22 mouse cellular contexts compared by ENCODE assay signal in genomic region chr15:36973290-36973689, GRCm38 (mm10). TPM values are rescaled to one million over a fixed set of nuclear protein-coding genes. Genes with fewer than 3 reads are reported as not detected.
DNase-seq lines count a peak whose midpoint lies in the region; ATAC-seq and TF ChIP-seq lines count a peak whose summit lies in the region.
"Had no signal": no experiment of that assay in that cellular context is flagged by ENCODE, and none has a peak within 500 bp of the region (broad histone marks: within the 10 kb centered on the region; RNA-seq: fewer than 3 reads in every experiment).

No protein-coding gene starts in this region.

- no peak overlapping the region for H3K4me3 ChIP-seq in heart, embryonic 12.5 days
- H3K4me3 ChIP-seq in intestine, embryonic 16.5 days (ENCODE audit: low read length): no peak overlapping the region
- H3K4me3 ChIP-seq in intestine, embryonic 15.5 days (replicated peaks): no peak overlapping the region
- H3K4me3 ChIP-seq in MEL (ENCODE audit: control insufficient read depth in 1 of 2, insufficient read depth in 1 of 2, low read depth in 2 of 2, low read length in 2 of 2): no peak overlapping the region
- H3K4me3 ChIP-seq in neural tube, embryonic 15.5 days (replicated peaks): no peak overlapping the region
- H3K4me3 ChIP-seq: embryonic facial prominence, embryonic 12.5 days; kidney, embryonic 15.5 days; neural tube, embryonic 12.5 days had no signal

- 60% methylated on average over 6 of the region's 6 CpGs for WGBS in heart, embryonic 12.5 days
- 70% methylated on average over 6 of the region's 6 CpGs for WGBS in intestine, embryonic 16.5 days
- WGBS in intestine, embryonic 15.5 days: 71% methylated on average over 6 of the region's 6 CpGs
- WGBS in neural tube, embryonic 15.5 days: 76% methylated on average over 6 of the region's 6 CpGs

- H3K4me1 ChIP-seq in heart, embryonic 12.5 days (replicated peaks): peaks cover 26% of the 10 kb centered on the region
- H3K4me1 ChIP-seq in intestine, embryonic 16.5 days (ENCODE audit: control insufficient read depth, insufficient read depth, low read length): peaks cover 12% of the 10 kb centered on the region
- H3K4me1 ChIP-seq in intestine, embryonic 15.5 days (replicated peaks): 0 out of 2 replicates have a peak, but pooled peaks cover 6% of the 10 kb centered on the region
- H3K4me1 ChIP-seq in MEL (ENCODE audit: control insufficient read depth in 1 of 2, insufficient read depth in 2 of 2, low read length in 2 of 2): peaks cover 14 to 22% of the 10 kb centered on the region in 2 experiments
- H3K4me1 ChIP-seq in neural tube, embryonic 15.5 days: peaks cover 15% of the 10 kb centered on the region
- H3K4me1 ChIP-seq: embryonic facial prominence, embryonic 12.5 days had no signal

- H3K4me2 ChIP-seq in heart, embryonic 12.5 days: no peak overlapping the region
- H3K4me2 ChIP-seq in intestine, embryonic 16.5 days (ENCODE audit: low read depth, low read length): no peak overlapping the region
- H3K4me2 ChIP-seq in intestine, embryonic 15.5 days (replicated peaks): no peak overlapping the region
- no peak overlapping the region for H3K4me2 ChIP-seq in neural tube, embryonic 15.5 days
- H3K4me2 ChIP-seq: embryonic facial prominence, embryonic 12.5 days; heart, embryonic 11.5 days; kidney, embryonic 15.5 days; lung, embryonic 14.5 days; neural tube, embryonic 12.5 days had no signal

- no peak for TF ChIP-seq RAD21 in MEL (IDR thresholded peaks at IDR 0.05; ENCODE audit: low read depth, low read length)

- no peak for ATAC-seq in heart, embryonic 12.5 days (ENCODE audit: insufficient number of reproducible peaks, low FRiP score)
- ATAC-seq in intestine, embryonic 16.5 days: peak; percentile 39
- ATAC-seq in intestine, embryonic 15.5 days: no peak
- ATAC-seq in neural tube, embryonic 15.5 days (ENCODE audit: low FRiP score): no peak
- ATAC-seq: activated CD4-positive, CD25-positive, alpha-beta regulatory T cell, adult 4 months; forebrain, postnatal 0 days; Patski had no signal

- no peak for TF ChIP-seq CTCF in MEL (IDR thresholded peaks at IDR 0.05 in 2 of 3, conservative IDR thresholded peaks at IDR 0.05 in 1 of 3; ENCODE audit: control insufficient read depth in 1 of 3, insufficient read depth in 1 of 3, low read depth in 2 of 3, low read length in 3 of 3, poor library complexity in 1 of 3, severe bottlenecking in 1 of 3)

- no peaks in the 10 kb centered on the region for H3K9me3 ChIP-seq in heart, embryonic 12.5 days (replicated peaks)
- no peaks in the 10 kb centered on the region for H3K9me3 ChIP-seq in intestine, embryonic 16.5 days (ENCODE audit: control insufficient read depth, low read length)
- no peaks in the 10 kb centered on the region for H3K9me3 ChIP-seq in intestine, embryonic 15.5 days
- no peaks in the 10 kb centered on the region for H3K9me3 ChIP-seq in MEL (replicated peaks; ENCODE audit: insufficient read depth, low read length)
- H3K9me3 ChIP-seq in neural tube, embryonic 15.5 days (replicated peaks): no peaks in the 10 kb centered on the region
- H3K9me3 ChIP-seq: embryonic facial prominence, embryonic 12.5 days; kidney, embryonic 15.5 days; neural tube, embryonic 12.5 days had no signal

- DNase-seq in heart, adult 18-20 months: no peak
- peak; percentile 30 for DNase-seq in MEL (ENCODE audit: low read depth, low spot score)
- DNase-seq in left cerebral cortex, postnatal 10 days (ENCODE audit: extremely low spot score in 1 of 2, low spot score in 2 of 2): no peak
- DNase-seq: adrenal gland, postnatal 25 days; cerebellum, adult 8-10 months; forebrain, postnatal 0 days; layer of hippocampus, postnatal 36 days; left cerebral cortex, postnatal 4 days; lung, embryonic 14.5 days; right cerebral cortex, postnatal 4 days; thymus, postnatal 4 days had no signal

- H3K79me2 ChIP-seq in MEL (ENCODE audit: control insufficient read depth, insufficient read depth, low read length, poor library complexity): no peaks in the 10 kb centered on the region

- intact Hi-C loops in left cerebral cortex, postnatal 10 days (cut with DNase I): no loop called here

- no peak for TF ChIP-seq EP300 in MEL (IDR thresholded peaks at IDR 0.05; ENCODE audit: low read depth in 1 of 2, low read length in 2 of 2)

- 0 out of 2 replicates have a peak overlapping the region, but pooled peaks have one; percentile 5 for H3K27ac ChIP-seq in heart, embryonic 12.5 days (ENCODE audit: poor library complexity, severe bottlenecking)
- H3K27ac ChIP-seq in intestine, embryonic 16.5 days (ENCODE audit: low read length): no peak overlapping the region
- H3K27ac ChIP-seq in intestine, embryonic 15.5 days: no peak overlapping the region
- H3K27ac ChIP-seq in MEL (ENCODE audit: control insufficient read depth, low read depth, low read length): no peak overlapping the region
- peak overlapping the region; percentile 48; the same call in 1 of the 2 replicates for H3K27ac ChIP-seq in neural tube, embryonic 15.5 days (replicated peaks)
- H3K27ac ChIP-seq: embryonic facial prominence, embryonic 12.5 days; kidney, embryonic 15.5 days; macrophage; neural tube, embryonic 12.5 days had no signal

- H3K27me3 ChIP-seq in heart, embryonic 12.5 days (replicated peaks): no peaks in the 10 kb centered on the region
- H3K27me3 ChIP-seq in intestine, embryonic 16.5 days (replicated peaks; ENCODE audit: control insufficient read depth, insufficient read depth, low read length): no peaks in the 10 kb centered on the region
- H3K27me3 ChIP-seq in intestine, embryonic 15.5 days (replicated peaks): no peaks in the 10 kb centered on the region
- H3K27me3 ChIP-seq in MEL (ENCODE audit: control insufficient read depth in 1 of 2, insufficient read depth in 2 of 2, low read length in 2 of 2): no peaks in the 10 kb centered on the region
- no peaks in the 10 kb centered on the region for H3K27me3 ChIP-seq in neural tube, embryonic 15.5 days (replicated peaks)
- H3K27me3 ChIP-seq: embryonic facial prominence, embryonic 12.5 days; kidney, embryonic 15.5 days; neural tube, embryonic 12.5 days; Patski had no signal

- TF ChIP-seq POLR2A in MEL (IDR thresholded peaks at IDR 0.05; ENCODE audit: control insufficient read depth in 1 of 2, insufficient read depth in 1 of 2, low read depth in 1 of 2, low read length in 2 of 2, poor library complexity in 1 of 2): no peak

- no peak overlapping the region for H3K9ac ChIP-seq in heart, embryonic 12.5 days
- no peak overlapping the region for H3K9ac ChIP-seq in intestine, embryonic 16.5 days (ENCODE audit: low read depth, low read length)
- H3K9ac ChIP-seq in intestine, embryonic 15.5 days: no peak overlapping the region
- H3K9ac ChIP-seq in MEL (ENCODE audit: control insufficient read depth, low read depth, low read length, poor library complexity, severe bottlenecking): no peak overlapping the region
- H3K9ac ChIP-seq in neural tube, embryonic 15.5 days (replicated peaks): no peak overlapping the region
- H3K9ac ChIP-seq: embryonic facial prominence, embryonic 12.5 days; forebrain, postnatal 0 days; kidney, embryonic 15.5 days; lung, embryonic 14.5 days; neural tube, embryonic 12.5 days had no signal

- H3K36me3 ChIP-seq in heart, embryonic 12.5 days: no peaks in the 10 kb centered on the region
- H3K36me3 ChIP-seq in intestine, embryonic 16.5 days (ENCODE audit: control insufficient read depth, insufficient read depth, low read length): no peaks in the 10 kb centered on the region
- no peaks in the 10 kb centered on the region for H3K36me3 ChIP-seq in intestine, embryonic 15.5 days
- peaks cover 0 to 20% of the 10 kb centered on the region in 2 experiments; a peak in 2 of 4 replicates for H3K36me3 ChIP-seq in MEL (ENCODE audit: control insufficient read depth in 1 of 2, insufficient read depth in 2 of 2, low read length in 2 of 2)
- H3K36me3 ChIP-seq in neural tube, embryonic 15.5 days: no peaks in the 10 kb centered on the region
- H3K36me3 ChIP-seq: embryonic facial prominence, embryonic 12.5 days; kidney, embryonic 15.5 days; neural tube, embryonic 12.5 days had no signal

TF ChIP-seq in MEL, 35 proteins besides CTCF, POLR2A, EP300 and RAD21:
- TF ChIP-seq NELFE (IDR thresholded peaks at IDR 0.05; ENCODE audit: low read depth, low read length) (no peak), SMC3 (IDR thresholded peaks at IDR 0.05; ENCODE audit: low read depth, low read length) (no peak), MAX (IDR thresholded peaks at IDR 0.05; ENCODE audit: low read length) (peak; percentile 6; the same call in 1 of the 2 replicates)
TF ChIP-seq in MEL: peak in this region for 1.

RNA-seq across cellular contexts. Expression of gene Zfp706, which starts 34.3 kb away (rescaled TPM):
- polyA plus RNA-seq in heart, embryonic 12.5 days (2016; fragmentation: Nextera tagmentation; extraction: Ambion mirVana): 459 and 491 TPM in 2 replicates
- total RNA-seq in heart, adult 18-20 months (2021): 100 to 1,000 TPM; 196 to 224 TPM
- 613 and 620 TPM in 2 replicates for polyA plus RNA-seq in intestine, embryonic 16.5 days (2015; fragmentation: Nextera tagmentation; extraction: Ambion mirVana)
- 544 and 685 TPM in 2 replicates for polyA plus RNA-seq in intestine, embryonic 15.5 days (2015; fragmentation: Nextera tagmentation; extraction: Ambion mirVana)
- 64.0 and 66.3 TPM in 2 replicates for total RNA-seq in MEL (2012; rRNA removed)
- 100 to 1,000 TPM in 1 of 2 experiments, 10 to 100 TPM in 1; 33.1 to 261 TPM for polyA plus RNA-seq in MEL (2012; ENCODE audit: insufficient read depth in 1 of 2, insufficient read length in 2 of 2, low read depth in 1 of 2, low replicate concordance in 2 of 2, missing spikeins in 1 of 2)
- polyA plus RNA-seq in neural tube, embryonic 15.5 days (2015; fragmentation: Nextera tagmentation; extraction: Ambion mirVana): 457 and 498 TPM in 2 replicates
- total RNA-seq in left cerebral cortex, postnatal 10 days (2021): 100 to 1,000 TPM; 246 TPM

Comparison
In these comparisons a context has a peak if more than half of its experiments do, and no peak if none do; other contexts are left out.
1. H3K27ac ChIP-seq: peak in heart, embryonic 12.5 days (single experiment) and neural tube, embryonic 15.5 days (single experiment); none in intestine, embryonic 16.5 days (single experiment), intestine, embryonic 15.5 days (single experiment) and MEL (single experiment).